Mouse (Mus musculus): ENCODE data around the gene Hist1h3f.

- TF ChIP-seq GATA1 (IDR thresholded peaks at IDR 0.05; ENCODE audit: borderline replicate concordance, low read length) (no peak), CTCF (IDR thresholded peaks at IDR 0.05; ENCODE audit: low read depth, low read length) (no peak), TAL1 (conservative IDR thresholded peaks at IDR 0.05; ENCODE audit: low read depth, low read length) (no peak)
Measured at GRCm38 (mm10) chr13:23516822-23517602, 26.8 kb upstream of the Hist1h3f start.

Measured in G1E (cell line).